Mouse (Mus musculus) stomach, postnatal 0 days (tissue): ENCODE measurements around the gene Tom1l2. TPM values are rescaled to one million over a fixed set of nuclear protein-coding genes. Genes with fewer than 3 reads are reported as not detected.

Experiments used
- ATAC-seq: fragments of 200-750 bp; cut with Nextera tagmentation; 2 replicates; pipeline ENCODE4 v1.8.0; 2017; ENCODE audit not compliant: low FRiP score, low TSS enrichment
- DNase-seq: peaks from one replicate; pipeline ENCODE4 v3.0.0-alpha.2; 2016; ENCODE audit warnings: low spot score
- H3K27ac ChIP-seq: fragments of 300-500 bp; sonication (generic); replicated peaks from 2 replicates; pipeline ENCODE4 v1.5.1; 2014; ENCODE audit warnings: mild to moderate bottlenecking, control low read depth
- H3K27me3 ChIP-seq: fragments of 300-500 bp; sonication (generic); 2 replicates; pipeline ENCODE4 v1.6.1; 2014; ENCODE audit warnings: low read length; ENCODE audit not compliant: control insufficient read depth, insufficient read depth
- H3K36me3 ChIP-seq: fragments of 300-500 bp; sonication (generic); 2 replicates; pipeline ENCODE4 v1.6.1; 2014; ENCODE audit warnings: low read length, mixed read lengths; ENCODE audit not compliant: control insufficient read depth, insufficient read depth
- H3K4me1 ChIP-seq: fragments of 300-500 bp; sonication (generic); replicated peaks from 2 replicates; pipeline ENCODE4 v1.6.1; 2014; ENCODE audit warnings: antibody characterized with exemption; ENCODE audit not compliant: control insufficient read depth, insufficient read depth
- H3K4me2 ChIP-seq: fragments of 300-500 bp; sonication (generic); replicated peaks from 2 replicates; pipeline ENCODE4 v1.6.1; 2014; ENCODE audit warnings: low read depth, mild to moderate bottlenecking, control low read depth, moderate library complexity
- H3K4me3 ChIP-seq: fragments of 300-500 bp; sonication (generic); 2 replicates; pipeline ENCODE4 v1.5.1; 2014; ENCODE audit warnings: low read depth, low read length, control low read depth
- H3K9ac ChIP-seq: fragments of 300-500 bp; sonication (generic); 2 replicates; pipeline ENCODE4 v1.6.1; 2014; ENCODE audit warnings: mild to moderate bottlenecking, low read length, control low read depth, mixed read lengths
- H3K9me3 ChIP-seq: fragments of 300-500 bp; sonication (generic); 2 replicates; pipeline ENCODE4 v1.6.1; 2016; ENCODE audit warnings: low read length; ENCODE audit not compliant: control insufficient read depth
- CTCF ChIP-seq: IDR thresholded peaks from 2 replicates; pipeline ENCODE4 v1.5.1; 2016; ENCODE audit warnings: antibody characterized with exemption, low read depth, mild to moderate bottlenecking, moderate library complexity
- EP300 ChIP-seq: optimal IDR thresholded peaks from 2 replicates; pipeline ENCODE3; 2016; ENCODE audit warnings: antibody characterized with exemption
- WGBS: fragments of 180-500 bp; shearing (Covaris S2); extraction: QIAGEN DNeasy Blood & Tissue Kit; methylation state at CpG from one replicate; pipeline ENCODE4 v1.1.7; 2014; 5-methylcytosine and 5-hydroxymethylcytosine counted together
- polyA plus RNA-seq: library from polyadenylated mRNA; unstranded; fragments of >200 nt; fragmentation: Nextera tagmentation; extraction: Ambion mirVana; gene quantifications from 2 replicates; pipeline ENCODE4 v1.2.1, GENCODE M21; 2015

Gene Tom1l2
- polyA plus RNA-seq, 1 experiment from 2014 or later = 15.9 TPM

GRCm38 (mm10) chr11:60264651-60265050 is 88.1 kb downstream of the Tom1l2 start:
- no peak overlapping the region for H3K4me2 ChIP-seq
- no peaks in the 10 kb centered on the region for H3K4me1 ChIP-seq
- DNase-seq (no peak), ATAC-seq (no peak)
- no peaks in the 10 kb centered on the region for H3K36me3 ChIP-seq
- H3K27me3 ChIP-seq = no peaks in the 10 kb centered on the region
- 89% methylated on average over 1 of the region's 1 CpGs for WGBS
- TF ChIP-seq CTCF (no peak), EP300 (no peak)
- no peak overlapping the region for H3K27ac ChIP-seq
- no peaks in the 10 kb centered on the region for H3K9me3 ChIP-seq
- no peak overlapping the region for H3K9ac ChIP-seq
- H3K4me3 ChIP-seq = no peak overlapping the region

- Histone ChIP-seq H3K4me2 (no peak overlapping the region), H3K9me3 (no peaks in the 10 kb centered on the region), H3K9ac (no peak overlapping the region), H3K27ac (no peak overlapping the region), H3K4me3 (no peak overlapping the region), H3K36me3 (peaks cover 4% of the 10 kb centered on the region; the same call in 1 of the 2 replicates), H3K4me1 (no peaks in the 10 kb centered on the region), H3K27me3 (no peaks in the 10 kb centered on the region)
- 89% methylated on average over 4 of the region's 4 CpGs for whole genome bisulfite sequencing
- ATAC-seq = no peak
- DNase-seq = no peak
- TF ChIP-seq EP300 = no peak
- TF ChIP-seq CTCF = no peak
These were observed 90.3 kb downstream of the Tom1l2 start for GRCm38 (mm10) chr11:60262396-60262795.

- no peak for TF ChIP-seq CTCF
- TF ChIP-seq EP300 = no peak
- Histone ChIP-seq H3K4me3 (no peak overlapping the region), H3K9ac (no peak overlapping the region), H3K36me3 (peaks cover 6% of the 10 kb centered on the region; the same call in 1 of the 2 replicates), H3K9me3 (no peaks in the 10 kb centered on the region), H3K4me1 (no peaks in the 10 kb centered on the region), H3K4me2 (no peak overlapping the region), H3K27me3 (no peaks in the 10 kb centered on the region), H3K27ac (no peak overlapping the region)
- WGBS = 89% methylated on average over 3 of the region's 3 CpGs
- ATAC-seq (no peak), DNase-seq (no peak)
These were observed 92.0 kb downstream of the Tom1l2 start for GRCm38 (mm10) chr11:60260743-60261142.

GRCm38 (mm10) chr11:60257696-60258095 is 95.0 kb downstream of the Tom1l2 start:
- H3K4me1 ChIP-seq = no peaks in the 10 kb centered on the region
- H3K9ac ChIP-seq = no peak overlapping the region
- no peak overlapping the region for H3K27ac ChIP-seq
- WGBS = 73% methylated on average over 2 of the region's 2 CpGs
- no peak for DNase-seq
- no peaks in the 10 kb centered on the region for H3K9me3 ChIP-seq
- no peak overlapping the region for H3K4me2 ChIP-seq
- H3K4me3 ChIP-seq = no peak overlapping the region
- no peak for ATAC-seq
- no peaks in the 10 kb centered on the region for H3K27me3 ChIP-seq
- TF ChIP-seq CTCF (no peak), EP300 (no peak)
- peaks cover 6% of the 10 kb centered on the region; the same call in 1 of the 2 replicates for H3K36me3 ChIP-seq

GRCm38 (mm10) chr11:60256713-60257112 is 96.0 kb downstream of the Tom1l2 start:
- no peak for ATAC-seq
- Histone ChIP-seq H3K4me3 (no peak overlapping the region), H3K4me1 (no peaks in the 10 kb centered on the region), H3K9ac (no peak overlapping the region), H3K36me3 (peaks cover 6% of the 10 kb centered on the region; the same call in 1 of the 2 replicates), H3K27me3 (no peaks in the 10 kb centered on the region), H3K27ac (peak overlapping the region; percentile 24; the same call in 1 of the 2 replicates), H3K4me2 (no peak overlapping the region), H3K9me3 (no peaks in the 10 kb centered on the region)
- no peak for DNase-seq
- no peak for TF ChIP-seq EP300
- TF ChIP-seq CTCF = no peak
- 71% methylated on average over 9 of the region's 9 CpGs for WGBS

GRCm38 (mm10) chr11:60256176-60256681 is 96.5 kb downstream of the Tom1l2 start:
- H3K9ac ChIP-seq = no peak overlapping the region
- no peak overlapping the region for H3K27ac ChIP-seq
- DNase-seq (no peak), ATAC-seq (no peak)
- H3K36me3 ChIP-seq = peaks cover 6% of the 10 kb centered on the region; the same call in 1 of the 2 replicates
- H3K27me3 ChIP-seq = no peaks in the 10 kb centered on the region
- H3K4me3 ChIP-seq = no peak overlapping the region
- no peaks in the 10 kb centered on the region for H3K4me1 ChIP-seq
- H3K4me2 ChIP-seq = no peak overlapping the region
- no peaks in the 10 kb centered on the region for H3K9me3 ChIP-seq
- 50% methylated on average over 6 of the region's 6 CpGs for WGBS
- no peak for TF ChIP-seq CTCF
- no peak for TF ChIP-seq EP300
